Mouse (Mus musculus) embryonic fibroblast, embryonic 13.5 days (primary cell): ENCODE measurements at regions not wholly inside any gene's neighbourhood (a gene's known extent, or its start where the extent isn't known, plus 50 kb on each side); places are given as distances from the start of the nearest gene placed in this dataset.

ENCODE experiments used
- CTCF ChIP-seq: IDR thresholded peaks from 2 replicates; pipeline ENCODE4 v1.5.1; 2011; ENCODE audit warnings: mild to moderate bottlenecking, control low read depth, low read length, moderate library complexity, borderline replicate concordance; ENCODE audit not compliant: insufficient read depth
- POLR2A ChIP-seq: IDR thresholded peaks from 2 replicates; pipeline ENCODE4 v1.6.1; 2011; ENCODE audit warnings: low read depth, mild to moderate bottlenecking, control low read depth, low read length, moderate library complexity

GRCm38 (mm10) chr2:123366571-123366970 is 601.5 kb downstream of the Sqor start:
- TF ChIP-seq CTCF, result no peak
- no peak for TF ChIP-seq POLR2A
